Mouse (Mus musculus): ENCODE measurements around the gene Sh3pxd2b.

GRCm38 (mm10) chr11:32444266-32444665 is 96.6 kb downstream of the Sh3pxd2b start:
- TF ChIP-seq POLR2A (IDR thresholded peaks at IDR 0.05; ENCODE audit: borderline replicate concordance, low read depth, low read length) (no peak), CTCF (IDR thresholded peaks at IDR 0.05; ENCODE audit: low read depth, low read length) (no peak)

Measured in bone marrow macrophage, adult 2 months (primary cell).